Mouse (Mus musculus) heart, embryonic 15.5 days (tissue): ENCODE data around the gene Phf21a. TPM values are rescaled to one million over a fixed set of nuclear protein-coding genes. Genes with fewer than 3 reads are reported as not detected.
A peak's percentile ranks its signal among the peaks of the same experiment; 100 is the strongest.

ENCODE experiments used
- ATAC-seq: fragments of 200-750 bp; cut with Nextera tagmentation; replicated peaks from 2 replicates; pipeline ENCODE4 v1.8.0; 2017; ENCODE audit warnings: low read depth, moderate TSS enrichment; ENCODE audit not compliant: insufficient number of reproducible peaks, insufficient read depth, low FRiP score
- H3K27ac ChIP-seq: fragments of 300-500 bp; sonication (generic); 2 replicates; pipeline ENCODE4 v1.5.1; 2015; ENCODE audit warnings: mild to moderate bottlenecking, inconsistent platforms
- H3K27me3 ChIP-seq: fragments of 300-500 bp; sonication (generic); 2 replicates; pipeline ENCODE4 v1.6.1; 2015; ENCODE audit warnings: inconsistent platforms
- H3K36me3 ChIP-seq: fragments of 300-500 bp; sonication (generic); 2 replicates; pipeline ENCODE4 v1.6.1; 2015; ENCODE audit warnings: mild to moderate bottlenecking, inconsistent platforms
- H3K4me1 ChIP-seq: fragments of 300-500 bp; sonication (generic); replicated peaks from 2 replicates; pipeline ENCODE4 v1.6.1; 2015; ENCODE audit warnings: inconsistent platforms
- H3K4me2 ChIP-seq: fragments of 300-500 bp; sonication (generic); 2 replicates; pipeline ENCODE4 v1.6.1; 2015; ENCODE audit warnings: inconsistent platforms, mild to moderate bottlenecking, moderate library complexity
- H3K4me3 ChIP-seq: fragments of 300-500 bp; sonication (generic); 2 replicates; pipeline ENCODE4 v1.5.1; 2015; ENCODE audit warnings: mild to moderate bottlenecking, inconsistent platforms
- H3K9ac ChIP-seq: fragments of 300-500 bp; sonication (generic); 2 replicates; pipeline ENCODE4 v1.6.1; 2015; ENCODE audit warnings: mild to moderate bottlenecking, inconsistent platforms
- H3K9me3 ChIP-seq: fragments of 300-500 bp; sonication (generic); replicated peaks from 2 replicates; pipeline ENCODE4 v1.6.1; 2016; ENCODE audit warnings: inconsistent platforms
- WGBS: fragments of 180-500 bp; shearing (Covaris S2); methylation state at CpG from one replicate; pipeline ENCODE4 v1.1.7; 2015; ENCODE audit warnings: mixed read lengths; 5-methylcytosine and 5-hydroxymethylcytosine counted together
- polyA plus RNA-seq: library from polyadenylated mRNA; unstranded; fragments of >200 nt; fragmentation: Nextera tagmentation; extraction: Ambion mirVana; gene quantifications from 2 replicates; pipeline ENCODE4 v1.2.1, GENCODE M21; 2015

Gene Phf21a
- polyA plus RNA-seq, 1 experiment from 2014 or later: 15.0 TPM

DNA sequence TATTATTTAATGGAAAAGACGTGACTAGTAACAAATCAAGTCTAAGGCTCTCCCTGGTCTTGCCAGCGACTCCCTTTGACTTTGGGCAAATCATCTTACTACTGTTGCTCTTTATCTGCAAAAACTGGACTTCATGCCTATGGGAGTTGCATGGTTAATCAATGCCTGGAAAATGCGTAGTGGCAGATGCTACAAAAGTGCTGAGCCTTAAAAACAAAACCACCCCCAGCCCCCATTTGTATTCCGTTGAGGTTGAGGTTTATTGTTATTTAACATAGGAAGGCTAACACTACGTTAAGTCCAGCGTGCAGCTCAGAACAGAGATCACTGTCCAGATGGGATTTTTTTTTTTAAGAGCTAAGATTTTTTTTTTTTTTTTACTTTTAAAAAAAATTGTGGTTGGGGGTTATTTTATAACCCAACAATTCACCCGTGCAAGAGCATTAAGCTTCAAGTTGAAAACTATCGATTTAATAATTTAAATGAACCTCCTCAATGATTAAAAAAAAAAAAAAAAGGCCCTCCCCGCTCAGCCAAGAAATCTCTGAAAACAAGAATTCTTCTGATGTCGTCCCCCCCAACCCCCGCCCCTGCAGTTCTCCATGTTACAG lies 89.3 kb downstream of the Phf21a start:
- Histone ChIP-seq H3K4me3 (peak overlapping the region; percentile 73), H3K27me3 (no peaks in the 10 kb centered on the region), H3K27ac (peak overlapping the region; percentile 98), H3K9ac (peak overlapping the region; percentile 78), H3K36me3 (no peaks in the 10 kb centered on the region), H3K4me2 (peak overlapping the region; percentile 83), H3K9me3 (no peaks in the 10 kb centered on the region), H3K4me1 (peaks cover 17% of the 10 kb centered on the region)
- no peak for ATAC-seq
- WGBS: 5% methylated on average over 11 of the region's 11 CpGs

DNA sequence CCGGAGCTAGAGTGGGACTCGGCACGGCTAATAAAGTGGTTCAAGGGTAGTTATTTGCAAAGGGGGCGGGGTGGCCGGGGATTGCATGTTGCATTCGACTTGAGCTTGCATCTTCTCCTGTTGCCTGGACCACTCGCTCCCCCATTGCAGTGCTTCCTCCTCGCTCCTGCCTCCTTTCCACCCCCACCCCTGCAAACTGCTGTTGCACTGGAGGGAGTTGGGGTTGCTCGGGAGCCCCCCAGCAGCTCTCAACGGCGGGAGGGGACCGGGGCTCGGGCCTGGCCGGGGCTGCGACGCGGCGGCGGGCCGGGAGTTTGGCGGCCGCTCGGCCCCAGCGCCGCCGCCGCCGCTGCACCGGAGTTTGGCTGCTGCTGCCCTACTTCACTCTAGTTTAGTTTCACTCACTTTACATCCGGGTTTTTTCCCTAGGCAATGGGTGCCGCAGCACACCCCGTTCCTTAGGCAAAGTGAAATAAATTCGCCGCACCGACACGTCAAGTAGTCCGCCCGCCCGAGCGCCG lies 90.1 kb downstream of the Phf21a start:
- peak; percentile 63 for ATAC-seq
- Histone ChIP-seq H3K36me3 (no peaks in the 10 kb centered on the region), H3K27ac (peak overlapping the region; percentile 98), H3K4me1 (peaks cover 22% of the 10 kb centered on the region), H3K9ac (peak overlapping the region; percentile 78), H3K4me3 (peak overlapping the region; percentile 73), H3K27me3 (no peaks in the 10 kb centered on the region), H3K9me3 (no peaks in the 10 kb centered on the region), H3K4me2 (peak overlapping the region; percentile 83)
- WGBS: under 1% methylated on average over 41 of the region's 41 CpGs

GRCm38 (mm10) chr2:92183613-92184076 lies 90.7 kb downstream of the Phf21a start:
- peak overlapping the region; percentile 86 for H3K9ac ChIP-seq
- peak overlapping the region; percentile 73 for H3K4me3 ChIP-seq
- WGBS: under 1% methylated on average over 27 of the region's 40 CpGs
- peaks cover 22% of the 10 kb centered on the region for H3K4me1 ChIP-seq
- H3K36me3 ChIP-seq: no peaks in the 10 kb centered on the region
- H3K27me3 ChIP-seq: no peaks in the 10 kb centered on the region
- H3K4me2 ChIP-seq: peak overlapping the region; percentile 83
- H3K27ac ChIP-seq: peak overlapping the region; percentile 98
- H3K9me3 ChIP-seq: no peaks in the 10 kb centered on the region
- ATAC-seq: peak; percentile 85

GRCm38 (mm10) chr2:92184077-92184921 lies 91.4 kb downstream of the Phf21a start:
- H3K4me1 ChIP-seq: peaks cover 22% of the 10 kb centered on the region
- peak overlapping the region; percentile 83 for H3K4me2 ChIP-seq
- no peaks in the 10 kb centered on the region for H3K36me3 ChIP-seq
- no peaks in the 10 kb centered on the region for H3K27me3 ChIP-seq
- peak overlapping the region; percentile 86 for H3K9ac ChIP-seq
- no peaks in the 10 kb centered on the region for H3K9me3 ChIP-seq
- peak overlapping the region; percentile 73 for H3K4me3 ChIP-seq
- under 1% methylated on average over 18 of the region's 19 CpGs for WGBS
- peak; percentile 29 for ATAC-seq
- H3K27ac ChIP-seq: peak overlapping the region; percentile 98

GRCm38 (mm10) chr2:92185062-92185765 lies 92.3 kb downstream of the Phf21a start:
- peaks cover 25% of the 10 kb centered on the region for H3K4me1 ChIP-seq
- WGBS: under 1% methylated on average over 44 of the region's 47 CpGs
- H3K9ac ChIP-seq: peak overlapping the region; percentile 86

DNA sequence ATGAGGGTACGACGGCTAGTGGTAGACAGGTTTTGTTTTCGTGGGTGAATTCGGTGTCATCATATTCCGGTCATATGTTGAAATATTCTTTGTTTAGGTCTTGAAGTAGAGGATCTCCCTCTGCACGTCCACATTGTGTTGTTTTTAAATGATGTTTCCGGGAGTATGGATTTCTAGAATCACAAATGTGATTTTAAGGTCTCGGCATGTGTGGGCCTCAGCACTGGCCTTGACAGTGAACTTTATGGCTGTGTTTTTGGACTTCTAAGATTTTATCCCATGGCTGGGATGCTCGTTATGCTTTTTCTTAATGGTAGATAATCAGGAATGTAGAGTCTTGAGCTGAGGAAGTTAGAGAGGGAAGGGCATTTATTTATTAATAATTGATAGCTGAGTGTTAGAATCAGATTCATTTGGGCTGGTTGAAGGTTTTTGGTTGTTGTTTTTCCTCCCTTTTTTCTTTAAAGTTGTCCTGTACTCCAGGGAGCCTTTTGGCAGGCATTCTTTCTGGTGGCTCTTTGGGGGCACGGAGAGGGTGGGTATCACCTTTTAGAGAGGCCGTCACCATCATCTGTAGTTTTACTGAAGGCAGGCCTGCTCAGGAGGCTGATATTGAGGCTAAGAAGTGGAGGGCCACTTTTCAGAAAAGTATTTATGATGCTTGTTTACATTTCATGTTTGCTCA lies 93.0 kb downstream of the Phf21a start:
- peak overlapping the region; percentile 73 for H3K4me3 ChIP-seq
- ATAC-seq: no peak
- H3K27me3 ChIP-seq: no peaks in the 10 kb centered on the region
- WGBS: 14% methylated on average over 11 of the region's 11 CpGs
- H3K9ac ChIP-seq: peak overlapping the region; percentile 86
- no peaks in the 10 kb centered on the region for H3K9me3 ChIP-seq
- no peaks in the 10 kb centered on the region for H3K36me3 ChIP-seq
- H3K4me1 ChIP-seq: peaks cover 29% of the 10 kb centered on the region
- peak overlapping the region; percentile 83 for H3K4me2 ChIP-seq
- H3K27ac ChIP-seq: peak overlapping the region; percentile 98

More at GRCm38 (mm10) chr2:92185062-92185765, 92.3 kb downstream of the Phf21a start:
- peak; percentile 39 for ATAC-seq
- Histone ChIP-seq H3K4me2 (peak overlapping the region; percentile 83), H3K9me3 (no peaks in the 10 kb centered on the region), H3K36me3 (no peaks in the 10 kb centered on the region), H3K27ac (peak overlapping the region; percentile 98), H3K4me3 (peak overlapping the region; percentile 73), H3K27me3 (no peaks in the 10 kb centered on the region)

DNA sequence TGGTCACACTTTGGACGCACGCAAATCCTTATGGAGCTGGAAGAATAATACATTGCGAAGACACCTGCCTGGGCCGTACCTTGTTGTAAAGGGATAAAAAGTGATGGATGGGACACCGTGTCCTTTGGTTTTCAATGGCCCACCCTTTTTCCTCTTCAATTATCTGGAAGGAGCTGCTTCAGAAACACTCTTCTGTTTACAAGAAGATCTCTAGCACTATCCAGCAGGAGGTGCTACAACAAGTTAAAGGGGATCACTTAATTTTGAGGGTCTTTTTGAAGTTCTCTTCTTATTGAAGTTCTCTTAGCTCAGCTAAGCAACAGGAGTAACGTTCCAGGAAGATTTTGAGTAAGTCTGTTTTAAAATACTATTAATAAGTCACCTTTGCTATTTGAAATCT lies 94.1 kb downstream of the Phf21a start:
- H3K4me3 ChIP-seq: no peak overlapping the region
- H3K9ac ChIP-seq: no peak overlapping the region
- H3K36me3 ChIP-seq: no peaks in the 10 kb centered on the region
- H3K27ac ChIP-seq: no peak overlapping the region
- ATAC-seq: no peak
- no peaks in the 10 kb centered on the region for H3K27me3 ChIP-seq
- H3K4me1 ChIP-seq: peaks cover 32% of the 10 kb centered on the region
- H3K4me2 ChIP-seq: peak overlapping the region; percentile 83; the same call in 1 of the 2 replicates
- H3K9me3 ChIP-seq: no peaks in the 10 kb centered on the region
- WGBS: 80% methylated on average over 6 of the region's 6 CpGs

- peaks cover 30% of the 10 kb centered on the region for H3K4me1 ChIP-seq
- no peaks in the 10 kb centered on the region for H3K36me3 ChIP-seq
- WGBS: 66% methylated on average over 3 of the region's 3 CpGs
- H3K9me3 ChIP-seq: no peaks in the 10 kb centered on the region
- ATAC-seq: no peak
- no peak overlapping the region for H3K4me2 ChIP-seq
- no peaks in the 10 kb centered on the region for H3K27me3 ChIP-seq
- no peak overlapping the region for H3K9ac ChIP-seq
- H3K27ac ChIP-seq: no peak overlapping the region
- no peak overlapping the region for H3K4me3 ChIP-seq
These were observed 95.8 kb downstream of the Phf21a start for GRCm38 (mm10) chr2:92188744-92189143.

GRCm38 (mm10) chr2:92190960-92191359 lies 98.0 kb downstream of the Phf21a start:
- peak overlapping the region; percentile 16; the same call in 1 of the 2 replicates for H3K27ac ChIP-seq
- peaks cover 28% of the 10 kb centered on the region for H3K4me1 ChIP-seq
- no peaks in the 10 kb centered on the region for H3K9me3 ChIP-seq
- no peak for ATAC-seq
- 34% methylated on average over 5 of the region's 5 CpGs for WGBS
- no peak overlapping the region for H3K4me3 ChIP-seq
- no peaks in the 10 kb centered on the region for H3K27me3 ChIP-seq
- H3K4me2 ChIP-seq: no peak overlapping the region
- no peaks in the 10 kb centered on the region for H3K36me3 ChIP-seq
- H3K9ac ChIP-seq: no peak overlapping the region

DNA sequence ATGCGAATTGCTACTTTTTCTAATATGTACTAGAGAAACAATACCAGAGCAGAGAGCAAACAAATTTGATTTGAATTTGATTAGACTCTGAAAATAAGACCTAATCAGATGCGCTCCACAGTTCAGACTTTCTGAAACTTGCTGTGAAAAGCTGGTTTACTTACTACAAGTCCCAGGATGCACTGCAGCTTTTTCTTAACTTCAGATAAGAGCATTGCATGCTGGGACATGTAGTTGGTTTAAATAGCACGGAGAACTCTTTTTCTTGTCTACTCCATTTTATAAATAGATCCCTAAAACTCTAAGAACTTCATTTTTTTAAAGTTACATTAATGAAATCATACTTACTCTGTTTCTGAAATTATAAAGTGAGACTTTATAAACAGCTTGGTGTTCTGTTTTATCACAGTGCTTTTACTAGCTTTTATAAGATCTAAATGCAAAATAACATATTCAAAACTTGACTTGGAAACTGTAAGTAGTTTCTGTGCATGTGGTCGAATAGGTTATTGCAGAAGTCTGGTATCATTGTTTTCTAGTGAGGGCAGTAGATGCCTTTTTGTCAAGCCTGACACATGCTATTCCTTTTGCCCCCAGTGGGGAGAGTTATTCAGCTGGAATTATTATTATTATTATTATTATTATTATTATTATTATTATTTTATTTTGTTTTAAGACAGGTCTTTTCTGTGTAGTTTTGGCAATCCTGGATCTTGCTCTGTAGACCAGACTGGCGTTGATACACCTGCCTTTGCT lies 99.1 kb downstream of the Phf21a start:
- no peaks in the 10 kb centered on the region for H3K9me3 ChIP-seq
- H3K4me2 ChIP-seq: no peak overlapping the region
- H3K4me3 ChIP-seq: no peak overlapping the region
- no peak for ATAC-seq
- H3K36me3 ChIP-seq: no peaks in the 10 kb centered on the region
- no peaks in the 10 kb centered on the region for H3K27me3 ChIP-seq
- no peak overlapping the region for H3K27ac ChIP-seq
- H3K4me1 ChIP-seq: peaks cover 19% of the 10 kb centered on the region
- WGBS: 65% methylated on average over 5 of the region's 5 CpGs
- H3K9ac ChIP-seq: no peak overlapping the region
